Mouse (Mus musculus) brain, adult 10 weeks (tissue): ENCODE data around the gene Myh8. TPM values are rescaled to one million over a fixed set of nuclear protein-coding genes. Genes with fewer than 3 reads are reported as not detected.

Source experiments
- polyA plus RNA-seq: library from polyadenylated mRNA; stranded (reverse); fragments of 350-450 nt; fragmentation: Illumina TruSeq; extraction: RNeasy Lipid Tissue Mini Kit (QIAGEN cat#74804); gene quantifications from one replicate; pipeline ENCODE4 v1.2.3, GENCODE M21; 2015; ENCODE audit warnings: low read depth, low replicate concordance

Myh8 gene
- 0.10 TPM for polyA plus RNA-seq

DNA sequence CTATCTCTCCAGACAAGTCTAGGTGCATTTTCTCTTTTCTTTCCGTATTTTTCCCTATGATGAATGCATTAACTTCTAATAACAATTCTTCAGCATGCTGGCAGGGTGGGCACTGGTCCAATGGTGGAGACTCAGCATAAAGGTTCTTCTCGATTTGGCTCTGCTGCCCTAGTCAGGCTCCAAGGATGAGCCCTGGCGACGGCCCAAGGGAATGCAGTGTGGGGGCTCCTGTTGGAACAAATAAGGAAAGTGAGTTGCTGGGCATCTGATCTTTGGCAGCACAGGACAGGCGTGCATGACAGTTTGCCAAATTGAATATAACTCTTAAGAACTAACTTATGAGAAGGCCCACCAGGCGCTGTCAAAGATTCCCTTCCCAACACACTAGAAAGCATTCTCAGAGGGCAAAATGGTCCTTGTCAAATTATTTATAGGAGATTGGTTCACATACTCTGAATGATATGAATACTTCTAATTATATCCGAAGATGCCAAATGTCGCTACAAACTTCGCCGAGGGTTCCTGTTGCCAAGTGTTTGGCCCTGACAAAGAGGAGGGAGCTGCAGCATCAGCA, at the start of gene Myh8:
Gene Myh8, plus strand, starts transcription at position 524 of the 574 bp plus-strand sequence.

DNA sequence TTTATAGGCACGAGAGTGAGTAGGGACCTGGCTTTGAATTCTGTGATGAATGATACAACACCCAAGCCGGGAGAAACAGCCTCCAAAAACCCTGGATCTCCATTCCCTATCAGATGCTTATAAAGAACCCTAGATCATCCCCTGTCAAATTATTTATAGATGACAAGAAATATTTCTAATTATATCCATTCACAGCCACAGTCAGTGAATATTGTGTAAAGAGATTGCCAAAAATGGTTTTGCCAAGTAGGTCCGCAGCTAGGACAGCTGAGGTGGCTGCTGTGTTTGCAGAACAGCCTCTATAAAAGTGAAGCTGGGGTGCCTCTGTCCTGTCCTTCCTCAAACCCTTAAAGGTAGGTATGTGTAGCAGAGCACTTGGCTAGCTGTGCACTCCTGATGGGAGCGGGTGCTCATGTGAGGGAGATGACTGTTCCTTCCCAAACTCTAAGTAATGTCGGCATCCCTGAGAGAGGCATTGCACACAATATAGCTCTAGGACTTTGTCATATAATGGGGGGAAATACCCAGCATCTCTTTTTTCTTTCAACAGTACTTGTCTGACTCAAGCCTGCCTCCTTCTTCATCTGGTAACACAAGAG, 39.3 kb upstream of the Myh8 start, which contains the start of gene Myh4:
Gene Myh4, plus strand, starts transcription at position 549 of the 599 bp plus-strand sequence.

DNA sequence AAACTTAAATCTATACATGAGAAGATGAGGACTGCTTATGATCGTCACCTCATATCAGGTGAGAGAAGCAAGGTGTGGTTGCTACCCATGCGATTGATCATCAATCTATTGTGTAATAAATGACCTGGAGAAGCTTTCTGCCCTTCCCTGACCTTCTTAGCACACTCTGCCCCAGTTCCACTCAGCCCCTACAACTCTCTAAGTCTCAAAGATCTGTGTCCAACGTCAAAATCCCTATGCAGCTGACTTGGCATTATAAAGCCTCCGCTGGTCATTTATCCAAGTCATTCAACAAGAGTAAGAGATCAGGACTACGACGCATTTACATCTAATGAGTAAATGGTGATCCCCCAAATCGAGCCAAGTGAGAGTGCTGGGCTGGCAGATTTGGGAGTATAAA, 44.4 kb downstream of the Myh8 start, which contains the start of gene Myh13:
Gene Myh13, plus strand, starts transcription at position 301 of the 400 bp plus-strand sequence.

Other genes with a start within 250 kb of the Myh8 start
- 33.5 TPM for gene Adprm, start 224.5 kb upstream of the Myh8 start, polyA plus RNA-seq
- 9.9 TPM for gene Sco1, start 224.5 kb upstream of the Myh8 start, polyA plus RNA-seq
- 0.68 TPM for gene Myh3, start 198.8 kb upstream of the Myh8 start, polyA plus RNA-seq
- gene Myh2, start 106.1 kb upstream of the Myh8 start, polyA plus RNA-seq = 0.10 TPM
- gene Myh1, start 77.1 kb upstream of the Myh8 start, polyA plus RNA-seq = 0.42 TPM
- 0.07 TPM for gene Myh4, start 39.1 kb upstream of the Myh8 start, polyA plus RNA-seq
- gene Myh13, start 44.5 kb downstream of the Myh8 start, polyA plus RNA-seq = not detected
- gene Gas7, start 178.3 kb downstream of the Myh8 start, polyA plus RNA-seq = 179 TPM